Mouse (Mus musculus) erythroblast, embryonic 14.5 days (primary cell): ENCODE data around the gene Nufip1.

Experiments used
- GATA1 ChIP-seq: IDR thresholded peaks from 2 replicates; pipeline ENCODE4 v1.6.1; 2012; ENCODE audit warnings: low read length, inconsistent platforms, mixed read lengths
- TAL1 ChIP-seq: IDR thresholded peaks from 3 replicates; pipeline ENCODE4 v1.6.1; 2012; ENCODE audit warnings: low read length, inconsistent platforms, mixed read lengths

- TF ChIP-seq GATA1 (no peak), TAL1 (no peak)
These were observed 24.3 kb downstream of the Nufip1 start for GRCm38 (mm10) chr14:76134975-76135374.
